Mouse (Mus musculus) gastrocnemius, adult 2 months (tissue): Measurements from ENCODE around the gene Npb. TPM values are rescaled to one million over a fixed set of nuclear protein-coding genes. Genes with fewer than 3 reads are reported as not detected.
A peak's percentile ranks its signal among the peaks of the same experiment; 100 is the strongest.

Experiments
- DNase-seq: peaks from one replicate; pipeline ENCODE4 v3.0.0; 2022
- H3K27ac ChIP-seq: fragments of 200-600 bp; 2 replicates; pipeline ENCODE4 v1.8.1; 2022; ENCODE audit warnings: mild to moderate bottlenecking
- H3K4me3 ChIP-seq: fragments of 200-600 bp; 2 replicates; pipeline ENCODE4 v1.8.1; 2022; ENCODE audit warnings: mild to moderate bottlenecking, moderate library complexity
- CTCF ChIP-seq: fragments of 200-600 bp; IDR thresholded peaks from 2 replicates; pipeline ENCODE4 v1.8.1; 2022; ENCODE audit warnings: antibody characterized with exemption, mild to moderate bottlenecking, moderate library complexity
- intact Hi-C: fragments of 180-260 bp; cut with DNase I; formaldehyde crosslinking; loops from one replicate; pipeline ENCODE4 v1.15.1; 2025
- total RNA-seq, 2 experiments: library from RNA; stranded (reverse); gene quantifications; 2 replicates each; pipeline ENCODE4 v1.2.3; 2021

The Npb gene
- total RNA-seq, 2 experiments from 2014 or later: 0.78 TPM; not detected in 1

DNA sequence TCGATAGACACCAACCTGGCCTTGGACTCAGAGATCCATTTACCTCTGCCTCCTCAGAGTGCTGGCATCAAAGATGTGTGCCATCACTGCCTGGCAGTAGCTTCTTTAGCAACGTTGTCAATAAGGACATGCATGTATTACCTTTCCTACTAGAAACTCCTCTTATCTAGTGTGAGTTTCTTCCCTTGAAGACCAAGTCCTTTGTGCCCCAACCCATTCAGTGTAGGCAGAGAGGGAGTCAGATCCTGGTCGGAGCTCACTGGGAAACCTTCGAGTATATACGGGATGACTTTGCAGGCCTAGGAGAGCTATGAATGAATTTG, 34.0 kb upstream of the Npb start:
- Histone ChIP-seq H3K4me3 (peak overlapping the region; percentile 76), H3K27ac (peak overlapping the region; percentile 99)
- DNase-seq: no peak
- no peak for TF ChIP-seq CTCF
- intact Hi-C loops: no loop called here

DNA sequence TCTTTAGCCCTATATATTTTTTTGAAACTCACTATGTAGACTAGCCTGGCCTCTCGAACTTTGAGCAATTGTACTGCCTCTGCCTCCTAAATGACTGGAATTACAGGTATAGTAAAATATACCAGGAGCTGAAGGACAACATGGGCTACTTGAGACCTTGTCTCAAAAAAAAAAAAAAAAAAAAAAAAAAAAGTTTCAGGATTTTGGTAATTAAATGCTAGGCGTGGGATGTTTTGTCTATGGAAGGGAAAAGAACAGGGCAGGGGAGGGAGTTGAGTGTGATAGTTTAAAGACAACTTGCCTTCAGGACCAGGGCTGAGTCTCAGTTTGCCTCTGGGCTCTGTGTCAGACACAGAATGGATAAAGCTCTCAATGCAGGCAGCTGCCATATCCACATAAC, 33.2 kb upstream of the Npb start:
- intact Hi-C loops: loop anchor here (5.0 kb wide), 2 partner anchors 33 to 37 kb away; no protein-coding TSS in a partner anchor
- no peak for TF ChIP-seq CTCF
- no peak overlapping the region for H3K4me3 ChIP-seq
- no peak for DNase-seq
- H3K27ac ChIP-seq: no peak overlapping the region

DNA sequence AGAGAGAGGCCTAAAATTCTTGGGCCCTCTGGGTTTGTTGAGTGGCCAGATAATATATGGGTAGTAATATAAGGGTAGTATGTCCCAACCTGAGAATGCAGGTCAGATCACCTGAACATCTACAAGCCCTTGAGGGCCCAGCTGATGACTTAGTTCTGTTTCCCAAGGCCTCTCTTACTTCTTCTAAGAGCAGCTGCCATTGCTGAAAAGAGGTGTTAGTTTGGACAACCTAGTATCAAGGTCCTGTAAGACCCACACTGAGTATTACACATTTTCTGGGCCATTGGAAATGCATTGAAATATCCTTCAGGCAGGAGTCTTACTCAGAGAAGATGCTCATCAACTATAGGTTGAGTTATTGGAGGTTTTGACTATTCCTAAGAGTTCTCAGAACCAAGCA, 32.3 kb upstream of the Npb start:
- TF ChIP-seq CTCF: no peak
- no peak overlapping the region for H3K4me3 ChIP-seq
- no peak overlapping the region for H3K27ac ChIP-seq
- intact Hi-C loops: loop anchor here (5.0 kb wide), 2 partner anchors 34 to 36 kb away; no protein-coding TSS in a partner anchor
- no peak for DNase-seq

DNA sequence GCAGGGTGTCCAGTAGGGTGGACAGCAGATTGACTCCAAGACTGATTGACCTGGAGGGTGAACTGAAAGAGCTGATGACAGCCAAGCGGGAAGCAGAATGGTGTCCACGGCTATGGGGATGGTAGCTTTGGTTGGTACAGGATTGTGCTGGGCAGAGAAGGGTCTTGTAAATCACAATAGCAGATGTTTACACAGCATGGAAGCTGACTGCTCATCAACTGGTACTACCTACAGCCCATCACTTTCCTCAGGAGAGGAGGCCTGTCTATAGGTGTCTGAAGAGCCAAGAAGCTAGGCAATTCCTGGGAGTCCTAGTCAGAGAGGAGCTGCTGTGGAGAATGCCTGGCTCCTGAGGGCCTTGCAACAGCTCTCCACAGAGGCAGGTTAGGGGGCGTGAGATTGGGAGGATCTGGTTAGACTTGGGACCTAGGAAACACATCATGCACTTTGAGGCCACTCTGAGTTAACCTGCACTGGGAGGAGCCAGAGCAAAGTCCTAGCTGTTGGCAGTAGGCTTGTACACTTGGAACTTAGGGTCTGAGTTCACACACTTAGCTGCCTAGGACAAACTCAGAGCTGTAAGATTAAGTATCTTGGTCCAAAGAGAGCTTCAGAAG, 31.8 kb upstream of the Npb start:
- DNase-seq: no peak
- no peak for TF ChIP-seq CTCF
- intact Hi-C loops: loop anchor here (5.0 kb wide), 2 partner anchors 34 to 36 kb away; no protein-coding TSS in a partner anchor
- H3K27ac ChIP-seq: peak overlapping the region; percentile 99; the same call in 1 of the 2 replicates
- H3K4me3 ChIP-seq: no peak overlapping the region

DNA sequence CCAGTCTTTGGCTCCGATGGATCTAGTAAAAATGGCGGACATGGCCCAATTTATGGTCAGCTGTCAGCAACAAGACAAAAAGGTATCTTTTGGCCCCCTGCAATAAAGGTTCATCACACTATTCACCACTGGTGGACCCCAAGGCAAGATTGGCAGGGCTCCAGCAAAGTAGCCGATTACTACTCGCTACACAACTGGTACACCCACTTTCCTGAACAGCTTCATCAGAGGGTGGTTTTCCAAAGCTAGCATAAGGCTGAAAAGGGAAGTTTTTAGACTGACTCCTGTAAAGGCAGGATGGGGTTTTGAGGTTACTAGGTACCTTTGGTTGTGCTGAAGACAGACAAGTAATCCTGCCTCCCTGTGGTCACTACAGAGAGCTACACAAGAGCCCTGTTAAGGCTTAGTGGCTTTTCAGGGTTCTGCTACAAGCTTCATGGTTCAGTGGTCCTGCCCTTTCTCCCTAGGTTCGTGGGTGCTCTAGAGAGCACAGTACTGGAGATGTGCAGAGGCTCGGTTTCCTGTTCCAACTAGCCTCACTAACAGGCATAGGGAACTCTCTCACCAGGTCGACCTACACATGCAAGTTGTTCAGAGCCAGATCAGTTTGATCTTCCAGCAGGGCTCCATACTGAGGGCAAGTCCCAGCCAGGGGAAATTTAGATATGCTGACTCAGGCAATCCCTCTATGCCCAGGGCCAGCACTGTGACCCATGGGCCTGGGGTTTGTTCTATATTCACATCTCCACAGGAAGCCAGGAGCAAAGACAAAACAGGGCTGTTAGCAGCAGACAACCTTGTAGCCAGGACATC, 30.9 kb upstream of the Npb start:
- intact Hi-C loops: loop anchor here (2.0 to 5.0 kb wide), 3 partner anchors 35 to 63 kb away; no protein-coding TSS in a partner anchor
- peak overlapping the region; percentile 99 for H3K27ac ChIP-seq
- no peak for DNase-seq
- TF ChIP-seq CTCF: peak; percentile 61
- no peak overlapping the region for H3K4me3 ChIP-seq

DNA sequence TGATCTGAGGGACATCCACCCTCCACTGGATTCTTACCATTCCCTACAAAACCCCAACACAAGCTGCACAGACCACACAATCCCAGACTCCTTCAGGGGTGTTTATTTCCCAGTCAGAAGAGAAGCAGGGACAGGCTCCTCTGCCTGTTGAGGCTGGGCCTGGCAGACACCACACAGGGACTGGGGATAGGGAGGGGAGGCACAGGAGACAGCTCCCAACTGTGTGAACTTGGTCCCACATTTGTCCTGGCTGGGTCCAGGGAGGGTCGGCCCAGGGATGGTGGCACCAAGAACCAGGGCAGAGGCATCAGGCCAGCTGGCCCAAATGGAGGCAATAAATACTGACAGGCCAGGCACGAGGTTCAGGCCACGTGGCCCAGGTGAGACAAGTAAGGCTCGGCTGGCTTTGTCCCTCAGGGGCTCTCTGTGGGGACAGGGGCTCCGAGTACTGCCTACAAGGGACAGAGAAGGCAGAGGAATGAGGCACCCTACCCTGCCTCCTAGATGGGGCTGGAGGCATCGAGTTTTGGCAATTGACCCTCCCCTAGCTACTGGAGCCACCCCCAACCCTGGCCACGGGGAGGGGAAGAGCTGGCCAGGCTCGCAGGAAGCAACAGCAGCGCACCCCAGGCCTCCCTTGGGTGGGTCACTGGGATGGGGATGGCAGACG, 30.1 kb upstream of the Npb start:
- peak overlapping the region; percentile 21; the same call in 1 of the 2 replicates for H3K4me3 ChIP-seq
- no peak for TF ChIP-seq CTCF
- peak overlapping the region; percentile 99 for H3K27ac ChIP-seq
- peak; percentile 61 for DNase-seq
- intact Hi-C loops: loop anchor here (2.0 to 5.0 kb wide), 3 partner anchors 34 to 63 kb away; no protein-coding TSS in a partner anchor

DNA sequence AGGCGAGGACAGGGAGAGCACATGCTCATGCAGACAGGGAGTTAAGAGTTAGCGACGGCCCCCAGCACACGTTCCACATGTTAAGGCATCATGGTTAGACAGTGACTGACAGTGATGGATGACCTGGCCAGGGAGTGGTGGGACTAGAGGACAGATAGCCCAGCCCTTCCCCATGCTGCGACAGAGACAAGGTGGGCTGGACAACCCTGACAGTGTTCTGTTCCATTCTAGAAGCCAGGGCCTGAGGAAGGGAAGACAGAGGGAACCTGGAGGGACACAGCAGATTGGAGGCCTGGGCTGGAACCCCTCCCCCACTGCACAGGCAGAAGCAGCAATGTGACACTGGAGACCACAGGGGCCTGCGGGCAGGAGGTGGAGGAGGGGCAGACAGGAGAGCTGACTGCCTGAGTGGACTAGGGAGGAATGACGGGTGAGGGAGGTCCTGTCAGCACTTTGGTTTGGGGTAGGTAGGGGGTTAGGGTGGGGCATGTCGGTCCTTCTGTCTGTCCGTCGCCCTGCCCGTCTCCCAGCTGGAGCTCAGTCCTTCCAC, 29.5 kb upstream of the Npb start:
- TF ChIP-seq CTCF: no peak
- peak overlapping the region; percentile 89; the same call in 1 of the 2 replicates for H3K4me3 ChIP-seq
- intact Hi-C loops: loop anchor here (2.0 to 5.0 kb wide), 3 partner anchors 34 to 64 kb away; no protein-coding TSS in a partner anchor

DNA sequence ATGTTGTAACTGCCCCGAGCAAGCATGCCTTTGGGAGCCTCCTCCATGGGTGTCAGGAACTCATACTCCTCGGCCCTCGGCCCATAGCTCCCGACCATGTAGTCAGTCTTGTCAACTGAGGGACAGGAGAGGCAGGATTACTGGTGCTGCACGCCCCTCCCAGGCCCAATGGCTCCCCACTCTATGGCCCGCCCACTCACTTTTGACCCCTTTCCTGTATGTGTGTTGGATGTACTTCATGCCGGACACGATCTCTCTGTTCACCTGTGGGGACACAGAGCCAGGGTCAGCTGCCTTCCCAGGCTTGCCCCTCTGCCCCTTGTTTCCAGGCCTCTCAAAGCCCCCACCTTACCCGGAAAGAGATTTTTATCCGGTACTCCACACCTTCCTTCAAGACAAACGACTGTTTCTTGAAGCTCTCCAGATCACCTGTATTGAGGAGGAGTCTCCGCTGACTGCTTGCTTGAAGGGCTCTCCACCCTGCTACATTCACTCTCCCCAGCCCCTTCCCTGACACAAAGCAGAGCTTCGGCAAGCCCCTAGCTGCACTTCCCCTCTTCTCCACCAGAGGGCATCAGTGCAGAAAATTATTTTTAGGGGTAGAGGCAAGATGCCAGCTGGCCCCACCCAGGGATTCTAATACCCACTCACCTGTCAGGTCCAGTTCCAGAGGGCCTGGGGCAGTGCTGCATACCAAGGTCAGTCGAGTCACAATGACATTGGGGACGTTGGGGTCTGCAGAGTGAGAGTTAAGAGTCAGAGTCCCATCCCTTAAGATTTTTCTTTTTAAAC, 28.8 kb upstream of the Npb start:
- Histone ChIP-seq H3K27ac (peak overlapping the region; percentile 99), H3K4me3 (peak overlapping the region; percentile 89)
- DNase-seq: peak; percentile 83
- TF ChIP-seq CTCF: peak; percentile 99
- intact Hi-C loops: loop anchor here (2.0 to 5.0 kb wide), 3 partner anchors 33 to 65 kb away; no protein-coding TSS in a partner anchor

More for the DNA sequence above, 29.5 kb upstream of the Npb start:
- no peak for DNase-seq
- peak overlapping the region; percentile 99 for H3K27ac ChIP-seq

DNA sequence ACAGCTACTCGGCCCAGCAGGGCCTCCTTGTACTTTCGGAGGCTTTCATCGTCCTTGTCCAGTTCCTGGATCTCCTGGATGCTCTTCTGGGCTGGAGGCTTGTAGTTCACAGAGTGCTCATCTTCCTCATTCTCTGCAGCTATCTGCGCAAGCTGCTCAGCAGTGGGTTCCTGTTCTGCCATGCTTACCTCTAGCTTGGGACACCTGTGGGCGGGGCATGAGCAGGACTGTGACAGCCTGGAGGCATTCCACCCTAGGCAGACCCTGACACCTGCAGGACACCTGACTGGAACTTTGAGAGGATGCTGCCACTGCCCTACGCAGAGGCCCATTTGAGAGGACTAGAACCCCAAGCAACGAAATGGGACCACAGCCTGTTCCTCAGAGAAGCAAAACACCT, 28.1 kb upstream of the Npb start:
- no peak for TF ChIP-seq CTCF
- intact Hi-C loops: no loop called here

DNA sequence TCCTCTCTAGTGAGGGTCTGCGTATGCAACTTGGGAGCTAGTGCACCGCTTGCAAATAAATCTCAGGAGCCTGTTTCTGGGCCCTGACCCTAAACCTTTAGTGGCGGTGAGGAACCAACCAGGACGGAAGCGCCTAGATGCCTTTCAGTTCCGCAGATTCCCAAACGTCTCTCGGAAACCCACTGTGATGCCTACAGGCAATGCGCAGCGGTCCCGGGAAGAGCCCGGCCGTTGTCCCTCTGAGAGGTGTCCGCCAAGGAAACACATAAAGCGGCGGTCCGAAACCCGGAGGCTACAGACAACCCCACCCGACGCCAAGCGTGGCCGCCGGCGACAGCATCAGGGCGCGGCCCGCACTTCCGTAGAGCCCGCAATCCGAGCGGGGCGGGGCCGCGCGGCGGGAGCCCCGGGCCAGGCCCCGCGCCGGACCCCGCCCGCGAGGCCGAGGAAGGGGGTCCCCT, 27.4 kb upstream of the Npb start:
- peak overlapping the region; percentile 99 for H3K27ac ChIP-seq
- DNase-seq: peak; percentile 65
- H3K4me3 ChIP-seq: peak overlapping the region; percentile 89
- intact Hi-C loops: no loop called here
- TF ChIP-seq CTCF: no peak

More for the DNA sequence above, 28.1 kb upstream of the Npb start:
- H3K27ac ChIP-seq: peak overlapping the region; percentile 99
- H3K4me3 ChIP-seq: peak overlapping the region; percentile 89
- DNase-seq: peak; percentile 18

DNA sequence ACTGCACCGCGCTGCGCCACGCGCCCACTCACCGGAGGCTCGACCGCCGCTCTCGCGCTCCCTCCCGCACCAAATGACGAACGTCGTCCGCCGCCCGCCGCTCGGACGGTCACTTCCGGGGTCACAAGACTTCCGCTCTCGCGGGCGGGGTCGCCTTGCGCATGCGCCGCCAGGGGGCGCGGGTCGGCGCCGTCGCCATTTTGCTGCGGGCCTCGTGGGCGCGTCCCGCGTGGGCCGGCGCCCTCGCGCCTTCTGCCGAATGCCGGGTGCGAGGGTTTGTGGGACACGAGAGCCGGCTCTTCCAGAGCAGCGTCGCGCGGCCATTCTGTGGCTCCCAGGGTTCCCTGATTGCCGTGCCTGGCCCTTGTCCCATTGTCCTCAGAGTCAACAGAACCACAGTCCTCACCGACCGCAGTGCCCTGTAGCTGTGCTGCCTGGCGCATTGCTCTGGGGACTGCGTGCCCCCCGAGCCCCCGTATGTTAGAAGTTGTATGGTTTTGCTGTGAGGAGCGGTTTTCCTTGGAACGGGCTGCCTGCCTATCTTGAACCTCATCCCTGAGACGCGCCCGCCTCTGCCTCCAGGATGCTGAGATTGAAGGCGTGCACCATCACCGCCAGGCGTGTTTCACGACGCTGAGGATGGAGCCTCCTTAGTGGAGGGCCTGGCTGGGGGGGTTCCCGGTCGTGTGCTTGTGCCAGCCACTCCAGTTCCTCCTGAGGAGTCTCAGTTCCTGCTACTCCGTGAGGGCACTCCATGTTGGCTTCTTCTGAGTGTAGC, 26.6 kb upstream of the Npb start, which contains the start of gene Arhgdia:
TSS of gene Arhgdia (minus strand) at position 135 of the 778 bp plus-strand sequence.
- H3K27ac ChIP-seq: peak within 1 kb of the TSS; percentile 99
- H3K4me3 ChIP-seq: peak within 1 kb of the TSS; percentile 89
- peak; percentile 95 for DNase-seq
- TF ChIP-seq CTCF: peak; percentile 64
- intact Hi-C loops: loop anchor here (1.0 kb wide), 1 partner anchor 16 kb away; no protein-coding TSS in a partner anchor
